Mouse (Mus musculus) forebrain, postnatal 0 days (tissue): ENCODE results near the gene Fam122a. TPM values are rescaled to one million over a fixed set of nuclear protein-coding genes. Genes with fewer than 3 reads are reported as not detected.

ENCODE experiments used
- ATAC-seq: fragments of 200-750 bp; cut with Nextera tagmentation; 2 replicates; pipeline ENCODE4 v1.8.0; 2017; ENCODE audit warnings: mild to moderate bottlenecking, moderate library complexity
- DNase-seq: peaks from one replicate; pipeline ENCODE4 v3.0.0-alpha.2; 2015
- H3K27ac ChIP-seq: fragments of 300-500 bp; sonication (generic); 2 replicates; pipeline ENCODE4 v1.5.1; 2014; ENCODE audit warnings: low read depth, mild to moderate bottlenecking, antibody characterized with exemption, low read length, moderate library complexity, mixed read lengths
- H3K27me3 ChIP-seq: fragments of 300-500 bp; sonication (generic); 2 replicates; pipeline ENCODE4 v1.6.1; 2014; ENCODE audit warnings: mild to moderate bottlenecking, low read length, mixed read lengths; ENCODE audit not compliant: insufficient read depth
- H3K36me3 ChIP-seq: fragments of 300-500 bp; sonication (generic); 2 replicates; pipeline ENCODE4 v1.6.1; 2014; ENCODE audit warnings: mild to moderate bottlenecking, moderate library complexity; ENCODE audit not compliant: insufficient read depth
- H3K4me1 ChIP-seq: fragments of 300-500 bp; sonication (generic); 2 replicates; pipeline ENCODE4 v1.6.1; 2014; ENCODE audit warnings: antibody characterized with exemption; ENCODE audit not compliant: insufficient read depth
- H3K4me2 ChIP-seq: fragments of 300-500 bp; sonication (generic); 2 replicates; pipeline ENCODE4 v1.6.1; 2014; ENCODE audit warnings: low read depth, mild to moderate bottlenecking, moderate library complexity
- H3K4me3 ChIP-seq: fragments of 300-500 bp; sonication (generic); 2 replicates; pipeline ENCODE4 v1.5.1; 2014; ENCODE audit warnings: low read depth, low read length, mixed read lengths
- H3K9ac ChIP-seq: fragments of 300-500 bp; sonication (generic); 2 replicates; pipeline ENCODE4 v1.6.1; 2014; ENCODE audit warnings: mild to moderate bottlenecking
- H3K9me3 ChIP-seq: fragments of 300-500 bp; sonication (generic); 2 replicates; pipeline ENCODE4 v1.6.1; 2016; ENCODE audit warnings: low read length
- CTCF ChIP-seq: sonication (generic); IDR thresholded peaks from 2 replicates; pipeline ENCODE4 v1.5.1; 2016; ENCODE audit warnings: antibody characterized with exemption, control low read depth, low read depth
- WGBS: fragments of 180-500 bp; shearing (Covaris S2); extraction: QIAGEN DNeasy Blood & Tissue Kit; methylation state at CpG from one replicate; pipeline ENCODE4 v1.1.7; 2014; 5-methylcytosine and 5-hydroxymethylcytosine counted together
- polyA plus RNA-seq: library from polyadenylated mRNA; unstranded; fragments of >200 nt; fragmentation: Nextera tagmentation; extraction: Ambion mirVana; gene quantifications from 2 replicates; pipeline ENCODE4 v1.2.1, GENCODE M21; 2015
- total RNA-seq: library from RNA; depleted of rRNA; stranded (reverse); fragments of >200 nt; gene quantifications from 2 replicates; pipeline ENCODE4 v1.2.3, GENCODE M21; 2014

Fam122a gene
- total and polyA plus RNA-seq, 2 experiments from 2014 or later, result 26.0 to 56.4 TPM

DNA sequence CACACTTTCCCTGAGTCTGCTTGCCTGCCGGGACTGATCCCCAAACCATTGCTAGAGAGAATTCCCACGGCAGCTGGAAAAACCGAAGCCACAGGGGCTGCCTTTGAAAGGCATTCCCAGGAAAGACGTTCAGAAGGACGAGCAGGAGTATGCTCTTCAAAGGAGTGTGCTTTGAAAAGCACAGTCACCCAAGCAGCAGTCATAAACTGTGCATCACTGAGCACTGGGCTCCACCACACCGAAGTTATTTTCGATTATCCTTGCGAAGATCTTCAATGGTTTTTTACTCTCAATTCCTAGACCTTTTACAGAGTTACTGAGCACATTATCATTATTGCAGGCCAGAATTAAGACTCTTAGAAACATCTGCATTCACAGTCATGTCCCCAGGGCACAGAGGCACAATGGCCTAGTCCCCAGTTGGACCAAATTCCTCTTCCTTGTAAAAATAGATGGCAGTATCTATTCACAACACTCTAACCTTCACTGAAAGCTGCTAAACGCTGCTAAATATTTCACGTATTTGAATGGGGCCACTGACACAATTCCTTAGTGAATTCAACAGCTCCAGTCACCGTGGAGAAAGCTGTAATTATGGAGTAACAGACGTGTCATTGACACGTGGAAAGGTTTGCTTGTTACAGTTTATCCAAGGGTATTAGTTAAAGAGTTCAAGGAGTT is 31.1 kb upstream of the Fam122a start:
- TF ChIP-seq CTCF, result no peak
- ATAC-seq, result no peak
- Histone ChIP-seq H3K4me3 (no peak overlapping the region), H3K9me3 (no peaks in the 10 kb centered on the region), H3K27ac (no peak overlapping the region), H3K9ac (no peak overlapping the region), H3K4me1 (no peaks in the 10 kb centered on the region), H3K4me2 (no peak overlapping the region), H3K27me3 (no peaks in the 10 kb centered on the region), H3K36me3 (no peaks in the 10 kb centered on the region)
- 16% methylated on average over 13 of the region's 13 CpGs for WGBS
- no peak for DNase-seq

- Histone ChIP-seq H3K27ac (no peak overlapping the region), H3K27me3 (no peaks in the 10 kb centered on the region), H3K4me1 (no peaks in the 10 kb centered on the region), H3K9me3 (no peaks in the 10 kb centered on the region), H3K9ac (no peak overlapping the region), H3K4me2 (no peak overlapping the region), H3K36me3 (no peaks in the 10 kb centered on the region), H3K4me3 (no peak overlapping the region)
- ATAC-seq, result no peak
- no peak for DNase-seq
- WGBS, result 85% methylated on average over 10 of the region's 10 CpGs
- no peak for TF ChIP-seq CTCF
Observed at GRCm38 (mm10) chr19:24502736-24503421, 25.7 kb upstream of the Fam122a start.

DNA sequence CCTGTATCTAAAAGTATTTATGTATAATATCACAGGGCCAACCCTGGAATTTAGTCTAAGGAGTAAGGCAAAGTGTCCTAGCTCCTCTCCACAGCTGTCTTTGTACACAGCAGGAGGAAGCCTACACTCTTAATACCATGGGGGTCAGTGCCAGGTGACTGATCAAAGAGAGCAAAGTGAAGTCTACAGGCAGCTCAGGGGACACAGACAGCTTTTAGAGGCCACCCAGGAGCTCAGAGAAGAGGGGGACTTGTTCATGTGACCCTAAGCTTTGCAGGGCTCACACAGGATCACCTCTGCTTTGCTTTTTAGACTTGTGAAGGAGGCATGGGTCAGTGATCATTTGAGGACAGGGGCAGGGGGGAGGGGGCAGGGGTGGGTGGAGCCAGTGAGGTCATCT is 24.4 kb upstream of the Fam122a start:
- H3K9ac ChIP-seq, result no peak overlapping the region
- DNase-seq, result no peak
- no peaks in the 10 kb centered on the region for H3K9me3 ChIP-seq
- no peak overlapping the region for H3K4me3 ChIP-seq
- H3K36me3 ChIP-seq, result no peaks in the 10 kb centered on the region
- no peak for TF ChIP-seq CTCF
- no peak overlapping the region for H3K27ac ChIP-seq
- H3K4me2 ChIP-seq, result no peak overlapping the region
- ATAC-seq, result no peak
- no peaks in the 10 kb centered on the region for H3K4me1 ChIP-seq
- no peaks in the 10 kb centered on the region for H3K27me3 ChIP-seq

GRCm38 (mm10) chr19:24500431-24500830 is 23.3 kb upstream of the Fam122a start:
- Histone ChIP-seq H3K9me3 (no peaks in the 10 kb centered on the region), H3K4me3 (no peak overlapping the region), H3K9ac (no peak overlapping the region), H3K4me1 (no peaks in the 10 kb centered on the region), H3K4me2 (no peak overlapping the region), H3K27ac (no peak overlapping the region), H3K36me3 (no peaks in the 10 kb centered on the region), H3K27me3 (no peaks in the 10 kb centered on the region)
- no peak for DNase-seq
- 85% methylated on average over 5 of the region's 5 CpGs for WGBS
- TF ChIP-seq CTCF, result no peak
- ATAC-seq, result no peak

DNA sequence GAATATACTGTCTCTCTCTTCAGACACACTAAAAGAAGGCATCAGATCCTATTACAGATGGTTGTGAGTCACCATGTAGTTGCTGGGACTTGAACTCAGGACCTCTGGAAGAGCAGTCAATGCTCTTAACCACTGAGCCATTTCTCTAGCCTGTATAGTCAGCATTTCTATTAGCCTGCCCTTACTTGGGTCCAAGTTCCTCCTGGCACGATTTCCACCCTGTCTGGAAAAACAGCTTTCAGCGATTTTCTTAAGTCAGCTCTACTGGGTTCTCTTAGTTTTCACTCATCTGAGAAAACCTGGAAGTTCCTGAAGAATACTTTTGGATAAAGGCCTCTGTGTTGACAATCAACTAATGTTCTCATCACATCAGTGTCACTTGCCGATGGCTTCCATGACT is 22.1 kb upstream of the Fam122a start:
- 74% methylated on average over 3 of the region's 3 CpGs for WGBS
- Histone ChIP-seq H3K9ac (no peak overlapping the region), H3K27me3 (no peaks in the 10 kb centered on the region), H3K4me2 (no peak overlapping the region), H3K9me3 (no peaks in the 10 kb centered on the region), H3K4me3 (no peak overlapping the region), H3K36me3 (no peaks in the 10 kb centered on the region), H3K27ac (no peak overlapping the region), H3K4me1 (no peaks in the 10 kb centered on the region)
- no peak for ATAC-seq
- DNase-seq, result no peak
- no peak for TF ChIP-seq CTCF

DNA sequence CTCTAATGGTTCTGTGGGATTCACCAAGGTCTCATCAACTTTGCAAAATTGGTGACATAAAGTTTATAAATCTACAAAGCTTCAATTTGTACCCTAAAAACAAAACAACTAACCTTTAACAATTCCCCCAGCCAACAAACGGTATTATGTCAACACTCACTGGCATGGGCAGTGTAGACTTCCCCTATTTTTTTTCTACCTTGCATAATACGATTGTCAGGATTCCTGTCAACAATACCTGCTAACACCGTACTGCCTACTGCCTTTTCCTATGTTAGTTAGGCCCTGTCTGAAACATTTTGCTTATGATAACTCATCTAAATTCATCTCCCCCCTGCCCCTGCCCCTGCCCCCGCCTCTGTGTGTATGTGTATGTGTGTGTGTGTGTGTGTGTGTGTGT is 16.7 kb upstream of the Fam122a start:
- H3K27me3 ChIP-seq, result no peaks in the 10 kb centered on the region
- no peak overlapping the region for H3K4me3 ChIP-seq
- H3K27ac ChIP-seq, result no peak overlapping the region
- no peak overlapping the region for H3K9ac ChIP-seq
- no peak for TF ChIP-seq CTCF
- 91% methylated on average over 4 of the region's 4 CpGs for WGBS
- DNase-seq (no peak), ATAC-seq (no peak)
- H3K4me1 ChIP-seq, result no peaks in the 10 kb centered on the region
- H3K36me3 ChIP-seq, result no peaks in the 10 kb centered on the region
- no peaks in the 10 kb centered on the region for H3K9me3 ChIP-seq
- no peak overlapping the region for H3K4me2 ChIP-seq

DNA sequence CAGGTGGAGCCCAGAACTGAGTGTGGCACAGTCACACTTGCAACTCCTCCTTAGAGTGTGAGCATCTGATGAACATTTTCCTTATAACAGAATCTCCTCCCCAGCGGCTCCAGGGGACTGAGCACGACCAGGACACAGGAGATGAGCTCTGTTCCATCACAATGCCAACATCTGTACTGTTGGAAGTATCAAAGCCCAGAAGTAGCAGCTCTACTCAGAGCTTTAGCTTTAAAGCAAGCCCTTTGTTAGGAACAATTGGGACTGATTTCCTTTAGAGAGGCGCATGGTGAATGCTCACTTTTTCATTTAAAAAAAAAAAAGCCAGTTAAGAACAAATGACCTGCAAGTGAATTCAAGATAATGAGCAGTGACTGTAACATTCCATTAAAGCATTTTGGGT is 14.7 kb upstream of the Fam122a start:
- Histone ChIP-seq H3K4me1 (no peaks in the 10 kb centered on the region), H3K9me3 (no peaks in the 10 kb centered on the region), H3K9ac (no peak overlapping the region), H3K27ac (no peak overlapping the region), H3K27me3 (no peaks in the 10 kb centered on the region), H3K4me2 (no peak overlapping the region), H3K36me3 (no peaks in the 10 kb centered on the region), H3K4me3 (no peak overlapping the region)
- no peak for TF ChIP-seq CTCF
- no peak for ATAC-seq
- no peak for DNase-seq
- 13% methylated on average over 3 of the region's 3 CpGs for WGBS
